Mouse (Mus musculus): Measurements from ENCODE around the gene Cdrt4.

DNA sequence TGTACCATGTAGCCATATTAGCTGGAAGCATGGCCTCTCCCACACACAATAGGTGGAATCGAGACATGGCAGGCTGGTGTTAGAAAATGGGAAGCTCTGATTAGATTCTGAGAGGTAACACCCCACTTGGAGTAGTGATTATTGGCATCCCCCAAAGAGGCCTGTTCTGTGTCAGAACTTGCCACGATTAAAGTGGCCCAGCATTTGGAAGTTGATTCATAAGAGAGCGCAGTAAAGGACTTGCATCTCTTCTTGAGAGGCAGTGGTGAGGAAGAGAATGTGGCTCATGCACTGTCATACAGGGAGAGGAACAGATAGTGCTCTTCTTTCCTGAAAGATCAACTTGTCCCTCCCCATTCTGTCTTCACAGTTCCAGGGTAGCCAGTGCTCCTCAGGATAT lies 34.1 kb downstream of the Cdrt4 start:
- TF ChIP-seq KAT2A (IDR thresholded peaks at IDR 0.05; ENCODE audit: insufficient replicate concordance, low read length) (no peak), EP300 (IDR thresholded peaks at IDR 0.05; ENCODE audit: low read length) (no peak), POLR2A (IDR thresholded peaks at IDR 0.05; ENCODE audit: low read depth, low read length) (no peak), CTCF (conservative IDR thresholded peaks at IDR 0.05 in 1 of 2, IDR thresholded peaks at IDR 0.05 in 1 of 2; ENCODE audit: low read depth in 2 of 2, low read length in 2 of 2) (no peak), MAX (IDR thresholded peaks at IDR 0.05; ENCODE audit: low read length) (no peak), PAX5 (IDR thresholded peaks at IDR 0.05; ENCODE audit: low read length) (no peak), RCOR1 (conservative IDR thresholded peaks at IDR 0.05; ENCODE audit: low read depth, low read length) (no peak), ZNF384 (IDR thresholded peaks at IDR 0.05; ENCODE audit: low read depth, low read length) (no peak), USF1 (IDR thresholded peaks at IDR 0.05; ENCODE audit: low read depth, low read length) (no peak)

All from CH12.LX (cell line).